Mouse (Mus musculus) CH12.LX (cell line): ENCODE results near the gene Bdh2. TPM values are rescaled to one million over a fixed set of nuclear protein-coding genes. Genes with fewer than 3 reads are reported as not detected.

Experiments
- DNase-seq: peaks from one replicate; pipeline ENCODE4 v3.0.0-alpha.2; 2013; ENCODE audit errors: extremely low read depth
- H3K27ac ChIP-seq: 2 replicates; pipeline ENCODE4 v1.5.1; 2012; ENCODE audit warnings: low read depth, mild to moderate bottlenecking, control low read depth, moderate library complexity; ENCODE audit not compliant: insufficient read depth
- H3K27me3 ChIP-seq: replicated peaks from 2 replicates; pipeline ENCODE3; 2012; ENCODE audit warnings: inconsistent platforms
- H3K36me3 ChIP-seq, 2 experiments: replicated peaks in 1 of 2; 2 replicates each; pipeline versions ENCODE3 to v1.6.1; 2012; ENCODE audit warnings: inconsistent platforms in 1 of 2, low read length in 1 of 2, mild to moderate bottlenecking in 1 of 2, mixed read lengths in 1 of 2, moderate library complexity in 1 of 2; ENCODE audit not compliant: control insufficient read depth in 1 of 2, insufficient read depth in 1 of 2
- H3K4me1 ChIP-seq, 2 experiments: 2 replicates each; pipeline ENCODE4 v1.6.1; 2012; ENCODE audit warnings: inconsistent platforms in 1 of 2, moderate library complexity in 1 of 2; ENCODE audit not compliant: insufficient read depth in 2 of 2, control insufficient read depth in 1 of 2
- H3K4me2 ChIP-seq: 2 replicates; pipeline ENCODE4 v1.6.1; 2012; ENCODE audit warnings: low read depth, mild to moderate bottlenecking, control low read depth; ENCODE audit not compliant: poor library complexity, insufficient read depth, severe bottlenecking
- H3K4me3 ChIP-seq, 3 experiments: fragments of 150-350 bp in 1 of 3; sonication (generic) in 1 of 3; replicated peaks in 1 of 3; 2 replicates each; pipeline versions ENCODE3 to v1.5.1; 2011 to 2012; ENCODE audit warnings: low read depth in 2 of 3, low read length in 2 of 3, mild to moderate bottlenecking in 2 of 3, moderate library complexity in 2 of 3, control low read depth in 1 of 3, improper control_type of control experiment in 1 of 3, inconsistent platforms in 1 of 3, mixed read lengths in 1 of 3; ENCODE audit not compliant: poor library complexity in 1 of 3
- H3K79me2 ChIP-seq: replicated peaks from 2 replicates; pipeline ENCODE4 v1.6.1; 2012; ENCODE audit warnings: mild to moderate bottlenecking, moderate library complexity; ENCODE audit not compliant: control insufficient read depth, poor library complexity, insufficient read depth, severe bottlenecking; ENCODE audit errors: extremely low read depth
- H3K9ac ChIP-seq: 2 replicates; pipeline ENCODE4 v1.6.1; 2012; ENCODE audit warnings: low read depth, mild to moderate bottlenecking, control low read depth, moderate library complexity; ENCODE audit not compliant: insufficient read depth
- H3K9me3 ChIP-seq: replicated peaks from 2 replicates; pipeline ENCODE3; 2012; ENCODE audit warnings: low read length, inconsistent platforms, mixed read lengths
- BHLHE40 ChIP-seq: IDR thresholded peaks from 2 replicates; pipeline ENCODE4 v1.6.1; 2011; ENCODE audit warnings: mild to moderate bottlenecking, low read depth, low read length, improper control_type of control experiment
- CHD1 ChIP-seq: IDR thresholded peaks from 2 replicates; pipeline ENCODE4 v1.6.1; 2012; ENCODE audit warnings: low read depth, low read length, improper control_type of control experiment, inconsistent platforms
- EP300 ChIP-seq: IDR thresholded peaks from 2 replicates; pipeline ENCODE4 v1.6.1; 2011; ENCODE audit warnings: low read length, improper control_type of control experiment
- HCFC1 ChIP-seq: IDR thresholded peaks from 2 replicates; pipeline ENCODE4 v1.6.1; 2012; ENCODE audit warnings: low read depth, mild to moderate bottlenecking, inconsistent platforms, low read length, improper control_type of control experiment
- IRF4 ChIP-seq: IDR thresholded peaks from 2 replicates; pipeline ENCODE4 v1.6.1; 2014; ENCODE audit warnings: low read depth, mild to moderate bottlenecking, inconsistent platforms, low read length, improper control_type of control experiment
- KAT2A ChIP-seq: IDR thresholded peaks from 2 replicates; pipeline ENCODE4 v1.6.1; 2012; ENCODE audit warnings: low read length, improper control_type of control experiment, inconsistent platforms; ENCODE audit not compliant: insufficient replicate concordance
- MAFK ChIP-seq: IDR thresholded peaks from 2 replicates; pipeline ENCODE4 v1.6.1; 2011; ENCODE audit warnings: low read length, improper control_type of control experiment; ENCODE audit not compliant: insufficient replicate concordance
- MXI1 ChIP-seq: IDR thresholded peaks from 2 replicates; pipeline ENCODE4 v1.6.1; 2011; ENCODE audit warnings: mild to moderate bottlenecking, low read depth, low read length, improper control_type of control experiment
- MYC ChIP-seq: IDR thresholded peaks from 2 replicates; pipeline ENCODE4 v1.6.1; 2011; ENCODE audit warnings: low read depth, mild to moderate bottlenecking, improper control_type of control experiment, low read length
- NELFE ChIP-seq: IDR thresholded peaks from 2 replicates; pipeline ENCODE4 v1.6.1; 2011; ENCODE audit warnings: low read depth, low read length, improper control_type of control experiment
- NRF1 ChIP-seq: IDR thresholded peaks from 2 replicates; pipeline ENCODE4 v1.6.1; 2014; ENCODE audit warnings: low read depth, mild to moderate bottlenecking, inconsistent platforms, low read length, improper control_type of control experiment, moderate library complexity
- POLR2AphosphoS2 ChIP-seq: IDR thresholded peaks from 2 replicates; pipeline ENCODE4 v1.6.1; 2011; ENCODE audit warnings: low read depth, low read length, improper control_type of control experiment
- RAD21 ChIP-seq: IDR thresholded peaks from 2 replicates; pipeline ENCODE4 v1.6.1; 2011; ENCODE audit warnings: low read depth, mild to moderate bottlenecking, low read length, improper control_type of control experiment, moderate library complexity
- RCOR1 ChIP-seq: conservative IDR thresholded peaks from 2 replicates; pipeline ENCODE4 v1.6.1; 2012; ENCODE audit warnings: low read depth, mild to moderate bottlenecking, inconsistent platforms, low read length, improper control_type of control experiment
- SIN3A ChIP-seq: IDR thresholded peaks from 2 replicates; pipeline ENCODE4 v1.6.1; 2012; ENCODE audit warnings: low read length, improper control_type of control experiment, inconsistent platforms
- TBP ChIP-seq: conservative IDR thresholded peaks from 2 replicates; pipeline ENCODE4 v1.6.1; 2011; ENCODE audit warnings: low read depth, low read length, improper control_type of control experiment
- UBTF ChIP-seq: IDR thresholded peaks from 2 replicates; pipeline ENCODE4 v1.6.1; 2012; ENCODE audit warnings: low read depth, mild to moderate bottlenecking, inconsistent platforms, low read length, improper control_type of control experiment, moderate library complexity
- USF2 ChIP-seq: conservative IDR thresholded peaks from 2 replicates; pipeline ENCODE4 v1.6.1; 2011; ENCODE audit warnings: low read depth, low read length, improper control_type of control experiment
- dilution Hi-C: fragments of 300-500 bp; cut with MboI; formaldehyde crosslinking; loops from 2 replicates; pipeline ENCODE4 v1.14.3; 2020; ENCODE audit warnings: low sequenced_read_pairs; ENCODE audit not compliant: extremely low pct_unique_long_range_greater_than_20kb, extremely low pct_ligation_motif_present
- in situ Hi-C: fragments of 300-500 bp; cut with MboI; formaldehyde crosslinking; loops from 3 replicates; pipeline ENCODE4 v1.14.3; 2019; ENCODE audit warnings: low sequenced_read_pairs, low pct_ligation_motif_present, low pct_unique_long_range_greater_than_20kb, mixed read lengths
- polyA plus RNA-seq: library from polyadenylated mRNA; unstranded; fragments of >175 nt; gene quantifications from 2 replicates; pipeline ENCODE4 v1.2.1, GENCODE M21; 2012; ENCODE audit warnings: low read depth; ENCODE audit not compliant: insufficient read length
- total RNA-seq, 2 experiments: library from RNA; depleted of rRNA; stranded (reverse); fragments of 300-350 nt in 1 of 2; fragments of >200 nt in 1 of 2; gene quantifications; 2 replicates each; pipeline ENCODE4 v1.2.3; 2012 to 2014

Bdh2 gene
- total and polyA plus RNA-seq, 3 experiments = 1.2 to 2.3 (median 2.0) TPM

DNA sequence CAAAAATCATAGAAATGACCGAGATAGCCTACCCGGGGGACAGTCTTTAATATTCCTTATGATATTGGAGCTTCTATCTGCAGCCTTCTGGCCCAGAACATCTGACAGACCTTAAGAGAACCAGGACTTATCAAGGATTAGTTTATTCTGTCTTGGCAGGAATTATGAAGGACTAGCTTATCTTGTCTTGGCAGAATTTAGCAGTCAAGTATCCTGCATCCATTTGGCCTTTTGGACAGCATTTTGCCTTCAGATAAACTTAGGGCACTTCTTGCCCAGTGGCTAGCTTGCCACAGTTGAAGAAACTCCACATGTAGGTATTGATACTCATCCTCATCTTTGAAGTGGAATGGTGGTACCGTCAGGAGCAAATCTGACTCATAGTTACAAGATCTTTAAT, 70.8 kb downstream of the Bdh2 start:
- Histone ChIP-seq H3K9ac (no peak overlapping the region), H3K36me3 (no peaks in the 10 kb centered on the region), H3K9me3 (no peaks in the 10 kb centered on the region), H3K4me1 (no peaks in the 10 kb centered on the region), H3K27me3 (no peaks in the 10 kb centered on the region), H3K4me2 (no peak overlapping the region), H3K27ac (no peak overlapping the region), H3K4me3 (no peak overlapping the region), H3K79me2 (no peaks in the 10 kb centered on the region)
- DNase-seq = no peak
- TF ChIP-seq CHD1 (no peak), RAD21 (no peak), USF2 (no peak), MXI1 (no peak), RCOR1 (no peak), MAFK (no peak), BHLHE40 (no peak), IRF4 (no peak), POLR2AphosphoS2 (no peak), KAT2A (no peak), UBTF (no peak), EP300 (no peak), TBP (no peak), MYC (no peak), NELFE (no peak), SIN3A (no peak), NRF1 (no peak), HCFC1 (no peak)
- in situ Hi-C loops (no loop called here), dilution Hi-C loops (no loop called here)

Other genes with a start within 250 kb of the Bdh2 start
- gene Cenpe, start 68.7 kb upstream of the Bdh2 start, total RNA-seq (2012; rRNA removed) = 47.0 and 55.1 TPM in 2 replicates
- 73.2 and 73.8 TPM in 2 replicates for gene Cenpe, start 68.7 kb upstream of the Bdh2 start, total RNA-seq (2014; rRNA removed)
- gene Cenpe, start 68.7 kb upstream of the Bdh2 start, polyA plus RNA-seq = 81.1 and 84.0 TPM in 2 replicates
- gene Slc9b2, start 26.5 kb downstream of the Bdh2 start, total RNA-seq (2012; rRNA removed) = 1.4 and 1.5 TPM in 2 replicates
- gene Slc9b2, start 26.5 kb downstream of the Bdh2 start, total RNA-seq (2014; rRNA removed) = 2.8 and 3.2 TPM in 2 replicates
- gene Slc9b2, start 26.5 kb downstream of the Bdh2 start, polyA plus RNA-seq = 3.9 and 4.2 TPM in 2 replicates
- 1.3 and 1.9 TPM in 2 replicates for gene Slc9b1, start 66.8 kb downstream of the Bdh2 start, total RNA-seq (2012; rRNA removed)
- 2.3 and 2.7 TPM in 2 replicates for gene Slc9b1, start 66.8 kb downstream of the Bdh2 start, total RNA-seq (2014; rRNA removed)
- gene Slc9b1, start 66.8 kb downstream of the Bdh2 start, polyA plus RNA-seq = 2.3 and 3.1 TPM in 2 replicates
- 36.4 and 39.4 TPM in 2 replicates for gene Cisd2, start 142.7 kb downstream of the Bdh2 start, total RNA-seq (2012; rRNA removed)
- 62.0 and 70.8 TPM in 2 replicates for gene Cisd2, start 142.7 kb downstream of the Bdh2 start, total RNA-seq (2014; rRNA removed)
- 58.2 and 65.5 TPM in 2 replicates for gene Cisd2, start 142.7 kb downstream of the Bdh2 start, polyA plus RNA-seq
- 590 and 839 TPM in 2 replicates for gene Ube2d3, start 156.9 kb downstream of the Bdh2 start, total RNA-seq (2012; rRNA removed)
- gene Ube2d3, start 156.9 kb downstream of the Bdh2 start, total RNA-seq (2014; rRNA removed) = 1,791 and 1,803 TPM in 2 replicates
- gene Ube2d3, start 156.9 kb downstream of the Bdh2 start, polyA plus RNA-seq = 1,178 and 1,222 TPM in 2 replicates
- gene Manba, start 204.4 kb downstream of the Bdh2 start, total RNA-seq (2012; rRNA removed) = 32.3 and 35.2 TPM in 2 replicates
- 30.9 and 36.4 TPM in 2 replicates for gene Manba, start 204.4 kb downstream of the Bdh2 start, total RNA-seq (2014; rRNA removed)
- 29.8 and 31.5 TPM in 2 replicates for gene Manba, start 204.4 kb downstream of the Bdh2 start, polyA plus RNA-seq